Mouse (Mus musculus): ENCODE data around the gene Cfap74.
A peak's percentile ranks its signal among the peaks of the same experiment; 100 is the strongest.
"Not testable (repeated sequence)": the region's sequence is repeated elsewhere in the genome, so short reads cannot be mapped to it uniquely, and the experiment has no call there.

Gene Cfap74

DNA sequence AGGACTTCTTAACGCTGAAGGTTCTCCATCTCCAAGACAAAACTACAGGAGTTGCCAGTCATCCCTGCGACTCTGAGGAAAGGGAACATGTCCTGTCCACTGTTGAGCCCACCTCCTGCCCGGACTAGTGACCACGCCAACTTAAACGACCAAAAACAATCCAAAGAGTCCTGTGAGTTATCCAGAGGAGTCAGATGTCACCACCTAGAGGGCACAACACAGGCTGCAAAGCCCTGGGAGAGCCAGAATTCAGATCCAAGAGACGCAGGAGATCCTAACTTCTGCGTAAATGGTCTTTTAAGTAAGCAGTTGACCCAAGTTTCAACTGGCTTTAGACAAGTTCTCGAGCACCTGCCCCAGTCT lies 314 bp upstream of the Cfap74 start:
- DNase-seq (ENCODE audit: low spot score): no peak

DNA sequence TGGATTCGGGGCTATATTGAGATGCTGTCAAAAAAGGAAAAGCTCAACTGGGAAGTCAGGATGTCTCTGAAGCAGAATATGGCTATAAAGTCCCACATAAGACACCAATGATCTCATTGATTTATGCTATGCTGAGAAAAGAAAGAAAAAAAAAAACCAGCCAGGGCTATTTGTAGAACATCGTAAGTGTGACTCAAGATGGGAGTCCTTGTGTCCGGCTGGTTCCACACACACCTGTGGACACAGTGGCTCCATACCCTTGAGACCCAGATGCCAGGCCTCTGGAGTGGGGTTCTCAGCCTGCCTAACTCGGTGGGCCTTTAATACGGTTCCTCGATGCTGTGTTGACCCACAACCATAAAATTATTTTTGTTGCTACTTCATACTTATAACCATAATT lies 3.1 kb downstream of the Cfap74 start:
- no peak for DNase-seq (ENCODE audit: low spot score)

DNA sequence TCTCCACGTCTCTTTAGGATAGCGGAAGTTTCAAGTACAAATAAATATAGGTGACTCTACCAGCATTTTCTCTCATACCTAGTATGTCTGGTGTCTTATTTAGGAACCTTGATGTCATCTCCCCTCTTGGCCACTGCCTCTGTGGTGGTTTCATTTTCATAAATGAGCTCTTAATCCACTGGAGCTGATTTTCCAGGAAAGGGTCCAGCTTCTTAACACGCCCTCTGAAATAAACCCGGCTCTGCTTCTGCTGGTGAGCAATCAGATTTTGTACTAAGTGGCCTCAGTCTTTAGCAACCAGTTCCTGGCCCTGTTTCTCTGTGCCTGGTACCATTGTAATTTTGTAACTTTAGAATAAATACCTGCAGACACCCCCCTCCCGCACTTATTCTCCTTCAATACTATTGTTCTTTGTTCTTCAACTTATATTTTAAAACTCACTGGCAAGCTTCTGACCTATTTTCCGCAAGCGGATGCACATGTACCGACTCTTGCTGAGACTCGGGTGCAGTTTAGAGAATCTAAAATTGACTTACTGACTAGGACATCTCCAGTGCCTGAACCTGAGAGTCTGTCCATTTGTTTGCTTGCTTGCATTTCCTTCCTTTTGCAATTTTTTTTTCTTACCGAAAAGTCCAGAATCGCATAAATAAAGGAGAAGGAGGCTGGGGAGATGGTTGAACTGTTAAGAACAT lies 4.8 kb downstream of the Cfap74 start:
- no peak for DNase-seq (ENCODE audit: low spot score)

DNA sequence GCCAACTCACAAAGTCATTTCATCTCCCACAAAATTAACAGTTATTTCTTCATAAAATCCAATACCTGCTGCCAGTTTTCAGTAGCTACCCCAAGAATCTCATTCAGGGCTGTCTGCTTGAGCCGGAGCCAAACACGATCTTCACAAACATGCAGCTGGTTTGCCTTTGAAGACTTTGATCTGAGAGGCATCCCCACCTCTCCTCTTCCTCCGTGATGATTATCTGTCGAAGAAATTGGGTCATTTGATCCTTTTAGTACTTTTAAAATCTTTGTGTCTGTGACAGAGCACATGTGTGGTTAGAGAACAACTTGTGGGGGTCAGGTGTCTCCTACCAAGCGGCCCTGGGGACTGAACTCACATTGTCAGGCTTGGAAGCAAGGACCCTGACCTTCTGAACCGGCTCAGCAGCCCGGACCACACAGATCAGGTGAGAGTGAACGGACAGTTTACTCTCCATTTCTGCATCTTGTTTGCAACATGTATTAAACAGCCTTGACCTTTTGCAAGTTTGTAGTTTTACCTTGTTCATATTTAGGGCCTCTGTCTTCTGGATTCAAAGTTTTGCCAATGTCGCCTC lies 5.8 kb downstream of the Cfap74 start:
- no peak for DNase-seq (ENCODE audit: low spot score)

DNA sequence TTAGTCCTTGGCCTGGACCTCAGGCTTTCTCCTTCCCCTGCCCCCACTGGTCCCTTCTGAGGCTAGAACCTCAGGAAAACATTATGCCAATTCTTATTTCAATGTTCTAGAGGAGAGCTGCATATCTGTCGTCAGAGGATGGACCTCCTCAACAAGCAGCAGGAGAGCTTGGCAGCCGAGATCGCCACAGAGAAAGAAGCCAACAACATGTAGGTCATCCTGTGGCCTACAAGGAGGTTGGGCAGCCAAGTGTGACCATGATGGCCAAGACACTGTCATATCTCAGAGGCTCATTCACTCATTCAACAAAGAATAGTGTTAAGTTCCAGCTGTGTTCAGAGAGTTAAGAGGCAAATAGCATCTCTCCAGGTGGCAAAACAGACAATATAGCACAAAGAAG lies 11.1 kb downstream of the Cfap74 start:
- no peak for DNase-seq (ENCODE audit: low spot score)

DNA sequence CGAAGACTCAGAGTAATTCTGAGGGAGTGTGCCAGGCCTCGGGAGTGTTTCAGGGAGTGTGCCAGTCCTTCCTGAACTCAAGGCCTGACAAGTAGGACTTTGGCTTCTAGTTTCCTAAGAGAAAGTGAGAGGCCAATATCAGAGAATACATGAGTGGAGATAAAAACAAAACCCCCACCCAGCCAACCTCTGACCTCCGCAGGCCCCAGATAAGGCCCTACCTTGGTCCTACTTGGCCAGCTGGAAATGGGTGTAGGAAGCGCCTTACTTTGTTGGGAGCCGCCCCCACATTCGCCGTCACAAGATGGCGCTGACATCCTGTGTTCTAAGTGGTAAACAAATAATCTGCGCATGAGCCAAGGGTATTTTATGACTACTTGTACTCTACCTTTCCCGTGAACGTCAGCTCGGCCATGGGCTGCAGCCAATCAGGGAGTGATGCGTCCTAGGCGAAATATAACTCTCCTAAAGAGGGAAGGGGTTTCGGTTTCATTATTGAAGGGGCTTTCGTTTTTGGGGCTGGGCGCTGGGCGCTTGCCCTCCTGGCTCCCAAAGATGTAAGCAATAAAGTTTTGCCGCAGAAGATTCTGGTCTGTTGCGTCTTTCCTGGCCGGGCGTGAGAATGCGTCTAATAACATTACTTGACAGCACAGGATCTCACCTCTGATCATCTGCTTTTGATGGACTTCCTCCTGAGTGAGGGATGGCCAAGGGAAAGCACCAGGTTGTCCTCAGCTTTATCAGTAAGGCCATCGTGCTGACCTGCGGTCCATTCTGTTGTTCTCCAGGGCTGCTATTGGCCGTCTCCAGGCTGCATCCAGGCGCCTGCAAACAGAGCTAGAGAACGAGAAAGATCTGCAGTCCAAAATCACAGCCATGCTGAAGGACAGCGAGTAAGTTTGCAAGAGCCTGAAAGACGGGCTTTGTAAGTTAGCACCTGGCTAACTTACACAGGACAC lies 12.7 kb downstream of the Cfap74 start:
- DNase-seq (ENCODE audit: low spot score): not testable (repeated sequence)

DNA sequence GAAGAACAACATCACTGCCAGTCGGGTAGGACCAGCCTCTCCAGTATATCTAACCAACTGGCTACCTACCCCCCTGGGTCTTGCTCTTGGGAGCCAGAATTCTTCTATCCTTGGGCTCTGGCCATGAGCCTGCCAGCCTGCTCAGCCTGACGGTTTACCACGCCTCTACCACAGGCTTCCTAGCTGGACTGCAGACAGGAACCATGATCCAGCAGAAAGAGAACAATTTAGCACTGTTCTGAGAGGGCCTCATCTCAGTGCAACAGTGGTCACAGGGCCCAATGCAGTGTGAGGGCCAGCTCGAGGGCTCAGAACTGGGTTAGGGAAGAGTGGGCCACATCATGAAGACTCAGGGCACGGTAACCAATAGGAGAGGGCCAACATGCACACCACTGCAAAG lies 15.0 kb downstream of the Cfap74 start:
- DNase-seq (ENCODE audit: low spot score): no peak

DNA sequence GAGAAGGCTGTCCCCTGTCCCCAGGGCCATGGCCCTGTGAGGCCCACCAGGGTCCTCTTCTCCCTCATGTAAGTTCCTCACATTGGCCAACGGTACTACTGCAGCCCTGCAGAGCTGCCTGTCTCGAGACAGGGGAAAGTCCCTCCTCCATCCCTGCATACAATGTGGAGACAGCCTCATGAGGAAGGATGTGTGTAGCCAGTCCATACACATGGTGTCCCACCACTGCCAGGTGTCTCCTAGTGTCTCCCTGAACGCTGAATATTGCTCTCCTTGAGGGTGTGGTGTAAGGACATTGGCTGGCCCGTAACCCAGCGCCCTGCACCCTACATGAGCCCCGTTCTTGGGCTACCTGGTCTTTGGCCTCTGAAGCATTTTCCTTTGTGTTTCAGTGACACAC lies 17.3 kb downstream of the Cfap74 start:
- DNase-seq (ENCODE audit: low spot score): no peak

DNA sequence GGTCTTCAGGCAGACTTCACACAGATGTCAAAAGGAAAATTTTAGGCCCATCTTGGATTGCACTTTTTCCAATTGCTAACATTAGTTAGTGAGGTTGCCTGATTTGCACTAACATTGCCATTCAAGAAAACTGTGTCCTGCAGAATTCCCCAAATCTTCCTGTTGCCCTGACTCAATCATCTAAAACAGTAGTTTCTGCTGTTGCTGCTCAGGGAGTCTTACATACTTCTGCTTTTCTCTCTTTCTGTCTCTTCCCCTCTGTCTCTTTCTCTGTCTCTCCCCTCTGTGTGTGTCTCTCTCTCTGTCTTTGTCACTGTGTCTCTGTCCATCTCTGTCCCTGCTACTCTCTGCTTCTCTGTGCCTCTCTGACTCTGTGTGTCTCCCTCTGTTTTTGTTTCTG lies 19.5 kb downstream of the Cfap74 start:
- no peak for DNase-seq (ENCODE audit: low spot score)

DNA sequence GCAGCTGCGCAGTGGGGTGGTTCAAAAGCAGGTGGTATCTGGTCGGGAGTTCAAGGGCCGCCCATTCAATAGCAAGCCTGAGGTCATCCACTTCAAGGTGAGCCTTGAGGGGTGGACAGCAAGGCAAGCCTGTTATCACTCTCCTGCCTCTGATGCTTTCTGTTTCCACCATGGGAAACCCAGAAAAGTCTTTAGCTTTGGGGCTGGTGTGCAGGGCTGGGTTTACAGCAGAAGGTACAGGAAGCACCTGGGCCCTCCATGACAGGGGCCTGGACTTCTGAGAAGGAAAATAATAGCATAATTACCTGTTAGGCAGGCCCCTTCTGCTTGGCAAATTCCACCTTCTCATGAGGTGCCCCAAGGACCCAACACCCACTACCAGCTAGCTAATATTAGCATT lies 20.2 kb downstream of the Cfap74 start:
- DNase-seq (ENCODE audit: low spot score): no peak

DNA sequence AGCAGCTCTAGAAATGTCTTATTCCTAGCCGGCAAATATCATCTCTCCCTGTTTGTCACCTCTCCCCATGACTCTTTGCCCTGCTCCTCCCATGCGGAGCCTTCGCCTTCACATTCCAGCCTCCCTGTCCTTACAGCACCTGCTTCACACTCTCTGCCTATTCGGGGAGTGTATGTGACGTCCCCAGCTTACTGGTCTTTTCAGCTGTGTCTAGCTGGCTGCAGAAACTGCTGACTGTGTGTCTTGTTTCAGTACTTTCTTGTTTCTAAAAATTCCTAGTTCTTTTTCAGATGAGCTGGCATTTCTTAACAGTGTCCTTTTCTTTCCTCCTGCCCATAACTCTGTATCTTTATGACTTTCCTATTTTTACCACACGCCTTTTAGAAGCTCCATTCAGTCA lies 23.4 kb downstream of the Cfap74 start:
- DNase-seq (ENCODE audit: low spot score): no peak

DNA sequence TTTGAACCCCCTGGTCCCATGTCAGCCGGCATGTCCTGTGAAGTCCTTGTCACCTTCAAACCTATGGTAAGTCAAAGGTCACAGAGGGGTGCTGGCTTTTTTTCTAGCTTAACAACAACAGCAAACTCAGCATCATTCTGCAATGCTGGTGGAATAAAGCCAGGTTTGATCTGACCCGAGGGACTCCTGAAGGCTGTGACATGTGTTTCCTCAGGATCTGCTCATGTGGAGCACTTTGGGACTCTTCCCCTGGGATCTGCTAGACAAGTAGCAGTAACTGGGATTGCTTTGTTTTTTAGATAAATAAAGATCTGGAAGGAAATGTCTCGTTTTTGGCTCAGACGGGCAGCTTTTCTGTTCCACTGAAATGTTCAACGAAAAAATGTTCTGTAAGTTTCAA lies 25.0 kb downstream of the Cfap74 start:
- DNase-seq (ENCODE audit: low spot score): no peak

DNA sequence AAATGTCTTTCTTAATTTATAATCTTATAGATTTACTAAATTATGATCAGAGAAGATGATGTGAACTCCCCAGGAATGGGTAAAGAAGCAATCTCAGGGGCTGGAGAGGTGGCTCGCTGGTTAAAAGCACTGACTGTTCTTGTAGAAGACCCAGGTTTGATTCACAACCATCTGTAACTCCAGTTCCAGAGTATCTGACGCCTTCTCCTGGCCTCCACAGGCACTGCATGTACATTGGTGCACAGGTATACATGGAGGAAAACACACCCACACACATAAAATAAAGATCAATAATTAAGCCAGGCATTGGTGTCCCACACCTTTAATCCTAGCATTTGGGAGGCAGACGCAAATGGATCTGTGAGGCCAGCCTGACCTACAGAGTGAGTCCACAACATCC lies 33.8 kb downstream of the Cfap74 start:
- no peak for DNase-seq (ENCODE audit: low spot score)

DNA sequence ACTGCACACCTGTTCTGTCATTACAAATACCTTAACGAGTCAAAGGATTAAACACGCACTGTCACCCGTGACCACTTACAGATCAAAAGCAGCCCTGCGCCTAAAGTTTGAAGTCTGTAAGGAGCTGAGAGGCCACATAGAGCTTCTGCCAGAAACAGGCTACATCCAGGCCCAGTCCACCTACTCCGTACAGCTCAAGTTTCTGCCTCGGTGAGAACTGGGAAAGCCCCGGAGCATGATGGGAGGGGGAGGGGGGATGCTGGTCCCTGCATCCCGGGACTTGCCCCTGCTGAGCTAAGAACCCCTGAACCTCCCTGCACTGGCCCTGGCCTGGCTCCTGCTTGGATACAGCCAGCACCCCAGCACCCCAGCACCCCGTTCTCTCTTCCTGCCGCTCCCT lies 42.6 kb downstream of the Cfap74 start:
- no peak for DNase-seq (ENCODE audit: low spot score)

DNA sequence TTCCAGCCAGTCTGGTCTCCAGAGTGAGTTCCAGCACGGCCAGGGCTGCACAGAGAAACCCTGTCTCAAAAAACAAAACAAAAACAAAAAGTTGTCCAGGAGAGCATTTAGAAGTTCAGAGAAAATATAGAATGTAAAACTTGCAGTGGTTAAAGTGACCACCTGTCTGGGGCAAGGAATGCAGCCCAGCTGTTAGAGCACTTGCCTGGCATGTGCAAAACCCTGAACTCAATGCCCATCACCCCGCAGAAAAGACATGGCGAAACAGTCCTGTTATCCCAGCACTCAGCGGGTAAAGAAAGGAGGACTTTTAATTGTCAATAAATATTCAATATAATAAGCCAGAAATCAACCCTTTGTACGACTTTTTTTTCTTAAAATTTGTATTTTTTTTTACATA lies 49.6 kb downstream of the Cfap74 start:
- no peak for DNase-seq (ENCODE audit: low spot score)

DNA sequence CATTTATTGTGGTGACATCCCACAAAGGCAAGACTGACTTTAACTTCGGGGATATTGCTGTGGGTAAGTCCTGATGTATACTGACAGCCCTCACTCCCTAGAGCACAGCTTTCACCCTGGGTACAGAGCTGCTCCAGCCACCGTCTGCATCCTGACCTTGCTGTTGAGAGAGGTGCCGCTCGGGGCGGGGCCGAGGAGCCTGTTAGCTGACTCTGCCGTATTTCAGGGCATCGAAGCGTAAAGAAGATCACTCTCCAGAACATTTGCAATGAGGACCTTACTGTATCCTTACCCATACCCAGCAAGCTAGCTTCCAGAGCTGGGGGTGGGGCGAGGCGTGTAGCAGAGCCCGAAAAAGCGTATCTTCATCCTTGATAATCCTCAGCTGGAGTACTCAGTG lies 54.1 kb downstream of the Cfap74 start:
- no peak for DNase-seq (ENCODE audit: low spot score)

DNA sequence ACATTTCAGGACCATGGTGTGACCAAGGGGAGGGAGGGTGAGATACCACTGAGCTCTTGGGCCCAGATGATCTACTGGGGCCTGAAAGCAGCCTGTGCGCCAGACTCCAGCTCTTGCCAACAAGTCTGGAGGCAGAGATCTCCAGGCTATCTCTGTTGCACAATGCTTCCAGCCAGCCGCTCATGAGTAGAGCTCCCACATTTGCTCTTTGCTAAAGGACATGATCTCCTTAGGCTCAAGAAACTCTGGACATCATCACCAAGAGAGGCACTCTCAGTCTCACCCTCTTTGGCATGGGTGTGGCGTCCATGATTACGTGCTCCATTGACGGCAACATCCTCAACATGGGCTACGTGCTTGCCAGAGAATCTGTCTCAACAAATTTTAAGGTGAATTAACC lies 54.6 kb downstream of the Cfap74 start:
- no peak for DNase-seq (ENCODE audit: low spot score)

DNA sequence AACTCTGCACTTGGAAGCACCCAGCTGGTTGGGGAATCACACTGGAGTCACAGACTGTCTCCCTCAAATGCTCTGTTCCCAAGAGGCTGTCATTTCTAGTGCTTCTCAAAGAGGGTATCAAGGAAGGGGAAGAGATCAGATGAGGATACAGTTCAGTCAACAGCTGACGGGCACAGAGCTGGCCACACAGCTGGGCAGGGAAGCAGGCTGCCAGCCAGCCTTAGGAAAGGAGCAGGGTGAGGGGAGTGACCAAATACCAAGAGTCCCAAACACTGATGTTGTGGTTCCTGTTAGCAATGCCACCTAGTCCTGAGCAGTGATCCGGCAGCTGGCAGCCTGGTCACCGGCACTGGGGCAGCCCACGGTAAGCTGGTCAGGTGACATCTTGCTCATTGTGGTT lies 55.1 kb downstream of the Cfap74 start:
- no peak for DNase-seq (ENCODE audit: low spot score)

DNA sequence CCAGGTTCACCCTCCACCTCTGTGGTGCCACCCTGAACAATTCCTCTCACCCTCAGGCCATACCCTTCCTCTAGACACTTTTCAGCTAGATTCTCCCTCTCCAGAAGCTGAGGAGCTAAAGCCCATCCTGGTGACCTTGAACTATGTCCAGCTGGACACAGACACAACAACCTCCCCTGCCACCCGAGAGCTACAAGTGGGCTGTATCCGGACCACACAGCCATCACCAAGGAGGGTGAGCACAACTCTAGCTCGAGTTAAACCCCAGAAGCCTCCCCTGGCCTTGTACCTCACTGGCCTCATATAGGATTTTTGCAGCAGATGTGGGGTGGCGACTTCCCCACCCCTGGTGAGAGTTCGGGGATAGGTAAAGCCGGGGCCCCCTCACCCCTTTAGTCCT lies 56.6 kb downstream of the Cfap74 start:
- DNase-seq (ENCODE audit: low spot score): no peak

DNA sequence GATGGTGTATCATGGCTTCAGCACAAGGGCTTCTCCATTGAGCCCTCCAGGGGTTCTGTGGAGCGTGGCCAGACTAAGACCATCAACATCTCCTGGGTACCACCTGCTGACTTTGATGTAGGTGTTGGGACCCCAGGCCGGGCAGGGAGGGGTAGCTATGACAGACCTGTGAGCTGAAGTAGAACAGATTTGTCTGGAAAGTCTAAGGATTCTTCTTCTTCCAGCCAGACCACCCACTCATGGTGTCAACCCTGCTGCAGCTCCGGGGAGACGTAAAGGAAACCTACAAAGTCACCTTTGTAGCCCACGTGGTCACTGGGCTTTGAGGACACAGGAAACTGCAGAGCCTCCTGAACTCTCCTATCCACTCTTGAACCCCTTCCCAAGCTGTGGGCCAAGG lies 57.1 kb downstream of the Cfap74 start:
- no peak for DNase-seq (ENCODE audit: low spot score)

DNA sequence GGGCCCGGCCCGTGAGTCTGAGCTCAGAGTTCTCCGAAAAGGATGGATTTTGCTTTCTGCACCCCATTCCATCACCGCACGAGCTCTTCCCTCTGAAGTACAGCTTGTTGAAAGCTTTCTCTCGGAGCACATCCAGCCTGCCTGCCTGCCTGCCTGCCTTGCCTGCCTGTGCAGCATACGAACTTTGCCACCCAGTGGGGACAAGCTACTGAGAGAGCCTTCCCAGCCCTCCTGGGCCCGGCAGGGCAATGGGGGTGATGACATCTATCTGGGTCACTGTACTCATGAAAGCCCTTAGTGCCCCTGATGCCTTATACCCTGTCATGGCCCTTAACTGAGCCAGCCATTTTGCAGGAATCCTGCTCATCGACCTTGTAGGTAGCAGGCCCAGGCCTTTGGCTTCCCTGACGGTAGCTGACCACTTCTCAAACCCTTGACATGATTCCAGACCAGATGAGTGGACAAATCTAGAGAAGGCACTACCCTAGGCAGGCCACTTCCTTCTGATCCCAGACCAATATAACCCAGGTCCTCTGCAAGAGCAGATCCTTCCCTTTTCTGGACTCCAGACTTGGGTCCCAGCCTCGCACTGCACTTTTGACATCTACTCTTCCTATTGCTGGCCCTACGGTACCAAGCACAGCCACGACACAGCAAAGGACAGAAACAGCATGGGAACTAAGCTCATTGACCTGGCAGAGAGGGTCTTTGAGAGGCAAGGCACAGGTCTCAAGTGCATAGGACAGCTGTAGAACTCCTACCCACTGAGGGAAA lies 58.4 kb downstream of the Cfap74 start:
- DNase-seq (ENCODE audit: low spot score): no peak

DNA sequence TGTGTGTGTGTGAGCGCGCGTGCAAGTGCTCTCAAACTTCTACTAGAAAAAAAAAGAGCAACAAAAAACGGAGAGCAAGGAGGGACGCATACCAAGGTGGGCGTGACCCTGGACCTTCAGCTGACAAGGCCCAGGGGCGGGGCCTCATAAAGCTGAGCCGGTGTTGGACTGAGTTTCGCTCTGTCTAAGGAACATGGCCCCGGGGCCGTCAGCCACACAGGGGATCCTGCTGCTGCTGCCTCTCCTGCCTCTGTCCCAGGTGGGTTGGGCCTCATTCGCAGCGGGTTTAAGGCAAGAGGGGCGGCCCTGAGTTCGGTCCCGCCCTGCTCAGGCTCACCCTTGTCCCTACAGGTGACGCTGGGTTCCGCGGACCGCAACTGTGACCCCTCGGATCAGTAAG lies 60.0 kb downstream of the Cfap74 start, which contains the start of gene Tmem52:
Gene Tmem52 (plus strand): TSS at position 163 of the 400 bp plus-strand sequence.
- peak; percentile 64 for DNase-seq (ENCODE audit: low spot score)

Measured in ovary, postnatal 36 days (tissue).